Mouse (Mus musculus): ENCODE data around the gene Pkd1.

DNA sequence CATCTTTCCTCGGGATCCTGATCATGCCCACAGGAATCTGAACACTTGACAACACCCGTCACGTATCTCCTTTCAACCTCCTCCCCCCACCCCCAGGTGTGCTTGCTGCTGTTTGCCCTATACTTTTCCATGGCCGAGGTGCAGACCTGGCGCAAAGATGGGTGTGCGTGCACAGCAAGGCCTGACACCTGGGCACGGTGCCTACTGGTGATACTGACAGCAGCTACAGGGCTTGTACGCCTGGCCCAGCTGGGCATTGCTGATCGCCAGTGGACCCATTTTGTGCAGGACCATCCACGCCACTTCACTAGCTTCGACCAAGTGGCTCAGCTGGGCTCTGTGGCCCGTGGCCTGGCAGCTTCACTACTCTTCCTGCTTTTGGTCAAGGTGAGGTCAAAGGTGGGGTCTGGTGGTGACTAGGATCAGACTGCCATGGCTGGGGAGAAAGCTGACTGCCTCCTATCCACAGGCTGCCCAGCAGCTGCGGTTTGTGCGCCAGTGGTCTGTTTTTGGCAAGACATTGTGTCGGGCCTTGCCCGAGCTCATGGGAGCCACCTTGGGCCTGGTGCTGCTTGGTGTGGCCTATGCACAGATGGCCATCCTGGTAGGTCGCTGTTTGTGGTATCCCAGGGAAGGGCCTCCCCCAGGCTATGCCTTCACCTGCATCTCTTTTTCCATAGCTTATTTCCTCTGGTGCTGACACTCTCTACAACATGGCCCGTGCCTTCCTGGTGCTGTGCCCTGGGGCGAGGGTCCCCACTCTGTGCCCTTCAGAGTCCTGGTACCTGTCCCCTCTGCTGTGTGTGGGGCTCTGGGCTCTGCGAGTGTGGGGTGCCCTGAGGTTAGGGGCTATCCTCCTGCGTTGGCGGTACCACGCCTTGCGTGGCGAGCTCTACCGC, 44.6 kb downstream of the Pkd1 start:
- TF ChIP-seq CTCF (IDR thresholded peaks at IDR 0.05; ENCODE audit: low read depth) (no peak), EP300 (IDR thresholded peaks at IDR 0.05; ENCODE audit: low read depth) (no peak)

Measured in heart, postnatal 0 days (tissue).